Mouse (Mus musculus) thymus, postnatal 25 days (tissue): ENCODE results near the gene Emid1.

ENCODE experiments used
- DNase-seq: peaks from one replicate; pipeline ENCODE4 v3.0.0; 2022

The Emid1 gene

DNA sequence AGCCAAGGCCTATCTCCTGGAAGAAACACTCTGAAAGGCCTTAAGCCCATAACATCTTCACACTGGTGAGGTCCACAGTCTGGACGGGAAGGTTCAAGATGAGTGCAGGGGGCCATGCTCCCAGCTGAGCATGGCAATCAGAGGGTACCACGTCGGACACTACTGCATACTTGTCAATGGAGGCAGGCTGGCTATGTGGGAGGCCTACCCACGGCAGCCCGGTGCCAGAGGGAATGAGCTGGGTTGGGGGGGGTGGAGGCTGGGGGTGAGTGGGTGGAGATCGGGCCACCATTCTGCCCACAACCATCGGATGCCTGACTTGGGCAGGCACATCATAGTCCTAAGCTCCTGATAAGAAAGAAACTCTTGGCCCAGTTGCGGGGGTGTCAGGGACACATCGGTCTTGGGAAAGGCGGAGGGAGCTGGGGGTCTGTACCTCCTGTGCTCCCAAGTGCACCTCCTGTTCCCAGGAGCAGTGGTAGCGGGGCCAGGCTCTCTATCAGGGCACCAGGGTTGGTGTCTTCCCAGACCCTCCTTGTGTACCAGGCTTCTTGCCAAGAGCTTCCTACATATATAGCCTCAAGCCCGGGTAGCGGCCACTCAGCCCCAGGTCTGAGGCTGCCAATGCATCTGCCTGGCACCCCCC, 89.1 kb downstream of the Emid1 start:
- DNase-seq: no peak

DNA sequence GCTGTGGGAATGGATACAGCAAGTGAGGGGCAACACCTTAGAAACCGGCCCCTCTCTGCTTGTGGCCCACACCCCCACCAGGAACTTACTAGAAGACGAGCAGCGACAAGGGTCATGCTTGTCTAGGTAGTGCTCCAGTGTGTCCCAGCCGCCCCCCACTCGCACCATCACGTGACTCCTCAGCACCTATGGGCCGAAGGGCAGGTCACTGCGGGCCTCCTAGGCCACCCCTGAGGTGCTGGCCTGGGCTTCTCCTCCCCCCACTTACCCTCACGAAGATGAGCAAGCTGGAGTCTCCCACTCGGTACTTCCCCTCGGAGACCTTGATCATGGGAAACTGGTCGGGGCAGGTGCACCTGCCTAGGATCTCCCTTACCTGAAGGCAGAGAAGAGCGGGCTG, 89.7 kb downstream of the Emid1 start:
- no peak for DNase-seq

DNA sequence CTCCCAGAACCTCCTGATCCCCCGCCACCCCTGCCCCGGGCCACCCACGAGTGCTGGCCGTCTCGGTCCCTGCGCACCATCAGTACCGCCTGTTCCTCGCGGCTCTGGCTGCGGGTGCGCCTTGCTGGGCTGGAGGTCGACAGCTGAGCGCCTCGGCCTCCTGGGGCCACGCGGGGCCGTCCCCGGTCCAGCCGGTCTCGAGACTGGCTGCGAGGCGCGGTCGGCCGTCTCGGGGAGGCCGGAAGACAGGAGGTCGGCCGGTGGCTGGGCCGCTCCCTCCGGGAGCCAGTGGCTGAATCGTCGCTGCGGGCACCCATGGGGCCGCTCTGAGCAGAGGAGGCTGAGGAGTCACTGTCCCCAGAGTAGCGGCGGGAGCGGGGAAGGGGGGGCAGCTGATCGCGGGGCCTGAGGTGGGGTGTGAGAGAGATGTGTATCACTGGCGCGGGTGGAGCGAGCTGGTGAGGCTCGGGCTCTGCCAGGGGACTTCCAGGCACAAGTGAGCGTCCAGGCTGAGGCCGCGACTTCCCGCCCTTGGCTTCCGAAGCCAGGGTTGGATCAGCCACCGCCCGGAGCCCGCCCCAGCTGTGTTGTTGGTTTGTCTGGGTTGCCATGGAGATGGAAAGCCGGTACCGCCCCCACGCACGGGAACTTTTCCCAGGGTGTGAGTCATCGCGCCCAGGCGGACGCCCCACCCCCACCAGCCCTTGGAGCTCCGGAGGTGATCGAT, 90.5 kb downstream of the Emid1 start:
- DNase-seq: peak; percentile 56

DNA sequence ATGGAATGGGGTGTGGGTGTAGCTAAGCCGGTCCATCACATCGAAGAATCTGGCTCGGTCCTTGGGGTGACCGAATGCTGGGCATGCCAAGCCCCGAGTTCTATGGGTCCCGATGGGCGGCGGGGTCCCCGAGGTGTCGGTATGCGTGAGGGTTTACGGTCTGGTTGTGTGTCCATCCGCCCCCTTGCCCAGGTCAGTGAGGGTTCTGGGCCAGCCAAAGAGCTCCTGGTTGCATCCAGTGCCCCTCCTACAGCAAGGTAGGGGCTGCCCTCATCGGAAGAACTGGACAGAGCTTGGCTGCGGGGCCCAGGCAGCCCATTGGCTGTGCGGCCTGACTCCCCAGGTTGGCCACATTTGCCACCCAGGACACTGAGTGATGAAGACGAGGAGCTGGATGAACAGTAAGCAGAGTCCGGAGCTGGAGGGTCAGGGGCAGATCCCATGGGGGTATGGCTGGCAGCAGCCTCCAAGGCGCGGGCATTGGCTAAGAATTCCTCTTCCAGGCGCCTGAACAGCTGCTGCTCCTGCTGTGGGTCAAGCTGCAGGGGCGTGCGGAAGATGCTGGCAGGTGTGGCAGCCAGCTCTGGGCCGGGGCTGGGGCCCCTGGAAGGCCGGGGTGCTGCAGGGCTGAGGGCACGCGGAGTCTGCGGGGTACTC, 91.2 kb downstream of the Emid1 start:
- no peak for DNase-seq

DNA sequence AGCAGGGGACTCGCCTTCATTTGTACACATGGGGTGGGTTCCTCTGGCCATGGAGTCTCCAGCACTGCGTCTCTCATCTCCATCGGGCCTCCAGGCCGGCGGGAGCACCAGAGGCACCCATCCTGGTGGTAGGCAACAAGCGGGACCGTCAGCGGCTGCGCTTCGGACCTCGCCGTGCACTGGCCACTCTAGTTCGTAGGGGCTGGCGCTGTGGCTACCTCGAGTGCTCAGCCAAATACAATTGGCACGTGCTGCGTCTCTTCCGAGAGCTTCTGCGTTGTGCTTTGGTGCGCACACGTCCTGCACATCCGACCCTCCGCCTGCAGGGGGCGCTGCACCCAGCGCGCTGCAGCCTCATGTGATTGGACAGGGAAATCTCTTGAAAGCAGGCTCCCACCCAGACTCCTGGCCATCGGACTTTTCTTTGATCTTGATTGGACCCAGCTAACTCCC, 92.3 kb downstream of the Emid1 start:
- DNase-seq: no peak

DNA sequence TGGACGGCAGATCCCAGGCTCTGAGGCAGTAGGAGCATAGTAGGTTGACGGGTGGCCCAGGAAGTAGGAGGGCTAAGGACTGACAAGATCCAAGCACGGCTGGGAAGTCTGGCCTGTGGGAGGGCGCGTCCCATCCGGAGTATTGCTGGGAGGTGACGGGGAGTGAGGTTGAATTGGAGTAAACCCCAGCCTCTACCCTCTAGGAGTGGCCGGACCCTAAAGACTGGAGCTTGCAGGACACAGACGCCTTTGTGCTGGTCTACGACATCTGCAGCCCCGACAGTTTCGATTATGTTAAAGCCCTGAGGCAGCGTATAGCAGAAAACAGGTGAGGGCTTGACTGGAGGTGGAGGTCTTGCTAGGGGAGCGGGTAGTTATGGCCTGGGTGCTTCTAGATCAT, 92.8 kb downstream of the Emid1 start:
- DNase-seq: no peak

DNA sequence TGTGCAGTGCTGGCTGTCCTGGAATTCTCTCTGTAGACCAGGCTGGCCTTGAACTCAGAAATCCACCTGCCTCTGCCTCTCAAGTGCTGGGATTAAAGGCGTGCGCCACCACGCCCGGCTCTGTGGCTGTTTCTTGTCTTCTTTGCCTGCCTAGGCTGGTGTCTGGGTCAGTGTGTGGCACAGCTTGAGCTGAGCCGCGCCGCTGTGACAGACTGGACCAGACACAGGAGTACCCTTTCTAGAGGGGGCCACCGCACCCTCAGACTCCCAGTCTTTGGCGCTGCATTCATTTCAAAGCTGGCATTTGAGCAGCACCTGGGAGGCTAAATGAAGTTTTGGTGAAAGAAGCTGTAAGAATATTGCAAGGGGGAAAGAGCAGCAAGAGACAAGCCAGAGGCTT, 93.3 kb downstream of the Emid1 start:
- DNase-seq: no peak

DNA sequence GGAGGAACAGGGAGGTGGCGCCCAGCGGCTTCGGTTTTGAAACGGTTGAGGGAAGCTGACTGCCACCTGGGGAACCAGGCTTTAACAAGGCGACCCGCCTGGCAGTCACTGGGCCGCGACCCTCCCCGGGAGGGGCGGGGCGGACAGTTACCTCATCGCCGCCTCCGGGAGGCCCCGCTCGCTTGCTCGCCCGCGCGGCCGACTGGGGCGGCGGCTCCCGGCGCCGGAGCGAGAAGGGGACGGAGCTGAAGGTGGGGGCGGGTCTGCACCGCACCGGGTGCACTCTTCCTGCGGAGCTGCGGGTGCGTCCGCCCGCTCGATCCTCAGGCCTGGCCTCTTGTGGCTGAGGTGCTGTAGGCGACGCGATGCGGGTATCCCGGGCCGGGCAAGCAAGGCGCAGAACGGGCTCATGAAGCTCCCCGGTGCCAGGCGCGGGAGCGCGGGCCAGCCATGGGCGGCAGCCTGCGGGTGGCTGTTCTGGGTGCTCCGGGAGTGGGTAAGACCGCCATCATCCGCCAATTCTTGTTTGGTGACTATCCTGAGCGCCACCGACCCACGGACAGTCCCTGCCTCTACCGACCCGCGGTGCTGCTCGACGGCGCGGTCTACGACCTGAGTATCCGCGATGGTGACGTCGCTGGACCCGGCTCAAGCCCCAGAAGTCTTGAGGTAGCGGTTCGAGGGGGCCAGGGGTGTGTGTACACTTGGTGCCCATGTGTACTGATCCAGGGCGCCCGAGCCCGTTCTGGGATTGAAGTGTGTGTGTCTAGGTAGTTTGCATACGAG, 94.0 kb downstream of the Emid1 start, which contains the start of gene Rasl10a:
Gene Rasl10a, plus strand, starts transcription at position 273 of the 786 bp plus-strand sequence.
- DNase-seq: peak; percentile 45

DNA sequence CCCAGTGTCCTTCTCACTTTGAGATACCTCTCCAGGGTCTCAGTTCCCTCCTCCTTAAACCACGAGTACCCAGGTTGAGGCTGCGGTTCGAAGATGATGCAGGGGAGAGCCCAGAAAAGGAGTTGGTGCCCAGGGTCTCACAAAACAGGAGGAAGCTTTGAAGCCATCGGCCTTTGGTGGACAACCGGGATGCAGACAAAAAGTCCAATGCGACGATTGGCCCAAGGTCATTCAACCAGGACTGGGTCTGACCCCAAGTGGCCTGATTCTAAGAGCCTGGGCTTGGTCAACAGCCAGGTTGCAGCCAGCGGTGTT, 94.6 kb downstream of the Emid1 start:
- DNase-seq: no peak

DNA sequence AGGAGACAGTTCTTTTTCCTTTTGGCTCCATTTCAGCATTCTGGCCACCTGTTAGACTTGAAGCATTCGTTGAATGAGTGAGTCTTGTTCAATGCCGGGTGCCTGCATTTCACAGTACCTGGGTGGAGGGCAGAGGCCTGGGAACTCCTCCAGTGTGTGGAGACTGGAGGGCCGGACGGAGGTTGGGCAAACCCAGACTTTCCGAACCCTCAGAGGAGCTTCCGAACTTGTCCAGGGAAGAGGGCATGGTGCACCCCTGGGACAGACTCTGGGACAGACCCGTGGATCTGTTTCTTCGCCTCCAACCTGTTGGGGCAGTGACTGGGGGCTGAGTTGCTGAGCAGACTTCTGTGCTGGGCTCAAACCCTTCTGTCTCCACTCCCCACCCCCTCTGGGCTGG, 95.0 kb downstream of the Emid1 start:
- DNase-seq: no peak
